Mouse (Mus musculus) liver, adult 2 months (tissue): Measurements from ENCODE around the gene Sgtb. TPM values are rescaled to one million over a fixed set of nuclear protein-coding genes. Genes with fewer than 3 reads are reported as not detected.

Experiments used
- DNase-seq: peaks from one replicate; pipeline ENCODE4 v3.0.0-alpha.2; 2011; ENCODE audit warnings: low read depth, low spot score; ENCODE audit errors: extremely low read depth
- H3K27ac ChIP-seq: fragments of 200-500 bp; replicated peaks from 2 replicates; pipeline ENCODE4 v1.5.1; 2012; ENCODE audit warnings: low read depth, mild to moderate bottlenecking, control low read depth, inconsistent platforms, low read length; ENCODE audit not compliant: insufficient read depth
- H3K27me3 ChIP-seq: fragments of 200-500 bp; 2 replicates; pipeline ENCODE4 v1.6.1; 2012; ENCODE audit warnings: mild to moderate bottlenecking, moderate library complexity, low read length, inconsistent platforms; ENCODE audit not compliant: control insufficient read depth, insufficient read depth
- H3K36me3 ChIP-seq: fragments of 200-500 bp; 2 replicates; pipeline ENCODE4 v1.6.1; 2012; ENCODE audit warnings: low read length, inconsistent platforms; ENCODE audit not compliant: control insufficient read depth, insufficient read depth
- H3K4me1 ChIP-seq: fragments of 200-500 bp; 2 replicates; pipeline ENCODE4 v1.6.1; 2011; ENCODE audit warnings: low read length; ENCODE audit not compliant: control insufficient read depth, insufficient read depth
- H3K4me3 ChIP-seq: fragments of 200-500 bp; 2 replicates; pipeline ENCODE4 v1.5.1; 2011; ENCODE audit warnings: low read depth, mild to moderate bottlenecking, control low read depth, low read length, moderate library complexity; ENCODE audit not compliant: insufficient read depth
- H3K79me2 ChIP-seq: fragments of 200-500 bp; 2 replicates; pipeline ENCODE4 v1.6.1; 2012; ENCODE audit warnings: inconsistent platforms, mild to moderate bottlenecking, low read length, moderate library complexity; ENCODE audit not compliant: control insufficient read depth, insufficient read depth
- H3K9ac ChIP-seq: fragments of 200-500 bp; 2 replicates; pipeline ENCODE4 v1.6.1; 2012; ENCODE audit warnings: low read depth, mild to moderate bottlenecking, control low read depth, inconsistent platforms, low read length
- CTCF ChIP-seq: fragments of 200-500 bp; IDR thresholded peaks from 2 replicates; pipeline ENCODE4 v1.5.1; 2011; ENCODE audit warnings: low read depth, low read length, control low read depth
- POLR2A ChIP-seq: fragments of 200-500 bp; IDR thresholded peaks from 2 replicates; pipeline ENCODE4 v1.6.1; 2011; ENCODE audit warnings: low read length, control low read depth; ENCODE audit not compliant: insufficient read depth; ENCODE audit errors: extremely low read depth
- WGBS: fragments of 180-500 bp; shearing (Covaris S2); methylation state at CpG from one replicate; pipeline ENCODE4 v1.1.7; 2018; 5-methylcytosine and 5-hydroxymethylcytosine counted together
- polyA plus RNA-seq: library from polyadenylated mRNA; depleted of rRNA; stranded (reverse); fragments of >200 nt; gene quantifications from 2 replicates; pipeline ENCODE4 v1.2.3, GENCODE M21; 2012
- total RNA-seq: library from RNA; depleted of rRNA; stranded (reverse); fragments of >200 nt; gene quantifications from 2 replicates; pipeline ENCODE4 v1.2.3, GENCODE M21; 2014

The Sgtb gene
- total and polyA plus RNA-seq, 2 experiments, result 0.34 to 3.2 TPM

GRCm38 (mm10) chr13:104082504-104082903 lies 27.0 kb upstream of the Sgtb start:
- H3K4me1 ChIP-seq, result no peaks in the 10 kb centered on the region
- no peak overlapping the region for H3K4me3 ChIP-seq
- H3K27me3 ChIP-seq, result no peaks in the 10 kb centered on the region
- peaks cover 5% of the 10 kb centered on the region; the same call in 1 of the 2 replicates for H3K79me2 ChIP-seq
- no peak overlapping the region for H3K9ac ChIP-seq
- no peak overlapping the region for H3K27ac ChIP-seq
- DNase-seq, result no peak
- no peaks in the 10 kb centered on the region; the same call in 1 of the 2 replicates for H3K36me3 ChIP-seq
- no peak for TF ChIP-seq CTCF
- TF ChIP-seq POLR2A, result no peak
- WGBS, result 85% methylated on average over 7 of the region's 7 CpGs

- Histone ChIP-seq H3K9ac (no peak overlapping the region), H3K4me1 (peaks cover 1% of the 10 kb centered on the region), H3K27me3 (no peaks in the 10 kb centered on the region), H3K36me3 (no peaks in the 10 kb centered on the region), H3K27ac (no peak overlapping the region), H3K79me2 (peaks cover 5% of the 10 kb centered on the region; the same call in 1 of the 2 replicates), H3K4me3 (no peak overlapping the region)
- no peak for DNase-seq
- TF ChIP-seq CTCF (no peak), POLR2A (no peak)
- 83% methylated on average over 2 of the region's 2 CpGs for WGBS
Observed at GRCm38 (mm10) chr13:104084600-104084999, 24.9 kb upstream of the Sgtb start.

- peak; percentile 65 for DNase-seq
- Histone ChIP-seq H3K4me3 (no peak overlapping the region), H3K27me3 (no peaks in the 10 kb centered on the region), H3K4me1 (peaks cover 4% of the 10 kb centered on the region), H3K27ac (no peak overlapping the region), H3K9ac (no peak overlapping the region), H3K79me2 (no peaks in the 10 kb centered on the region), H3K36me3 (no peaks in the 10 kb centered on the region)
- 4% methylated on average over 1 of the region's 1 CpGs for WGBS
- TF ChIP-seq POLR2A (no peak), CTCF (peak; percentile 94)
Observed at GRCm38 (mm10) chr13:104089387-104089786, 20.2 kb upstream of the Sgtb start.

DNA sequence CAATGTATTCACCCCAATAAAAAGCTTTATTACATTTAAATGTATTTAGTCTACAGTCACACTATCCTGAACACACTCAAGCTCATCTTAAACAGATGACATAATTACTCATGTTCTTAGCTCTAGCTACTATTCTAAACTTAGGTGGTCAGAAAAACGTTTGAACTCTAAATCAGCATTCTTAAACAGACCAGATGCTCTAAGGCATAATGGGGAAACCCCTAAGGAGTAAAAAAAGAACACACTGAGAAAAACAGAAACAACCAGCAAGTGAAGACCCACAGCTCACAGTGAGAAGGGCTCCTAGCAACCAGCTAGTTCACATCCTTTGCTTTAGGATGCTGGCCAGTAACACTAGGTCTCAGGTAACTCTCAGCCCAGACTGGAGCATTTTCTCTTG lies 17.8 kb upstream of the Sgtb start:
- Histone ChIP-seq H3K79me2 (no peaks in the 10 kb centered on the region), H3K36me3 (no peaks in the 10 kb centered on the region), H3K27ac (no peak overlapping the region), H3K4me3 (no peak overlapping the region), H3K27me3 (no peaks in the 10 kb centered on the region), H3K9ac (no peak overlapping the region), H3K4me1 (peaks cover 4% of the 10 kb centered on the region)
- no peak for TF ChIP-seq POLR2A
- DNase-seq, result no peak
- WGBS, result 14% methylated on average over 1 of the region's 1 CpGs

DNA sequence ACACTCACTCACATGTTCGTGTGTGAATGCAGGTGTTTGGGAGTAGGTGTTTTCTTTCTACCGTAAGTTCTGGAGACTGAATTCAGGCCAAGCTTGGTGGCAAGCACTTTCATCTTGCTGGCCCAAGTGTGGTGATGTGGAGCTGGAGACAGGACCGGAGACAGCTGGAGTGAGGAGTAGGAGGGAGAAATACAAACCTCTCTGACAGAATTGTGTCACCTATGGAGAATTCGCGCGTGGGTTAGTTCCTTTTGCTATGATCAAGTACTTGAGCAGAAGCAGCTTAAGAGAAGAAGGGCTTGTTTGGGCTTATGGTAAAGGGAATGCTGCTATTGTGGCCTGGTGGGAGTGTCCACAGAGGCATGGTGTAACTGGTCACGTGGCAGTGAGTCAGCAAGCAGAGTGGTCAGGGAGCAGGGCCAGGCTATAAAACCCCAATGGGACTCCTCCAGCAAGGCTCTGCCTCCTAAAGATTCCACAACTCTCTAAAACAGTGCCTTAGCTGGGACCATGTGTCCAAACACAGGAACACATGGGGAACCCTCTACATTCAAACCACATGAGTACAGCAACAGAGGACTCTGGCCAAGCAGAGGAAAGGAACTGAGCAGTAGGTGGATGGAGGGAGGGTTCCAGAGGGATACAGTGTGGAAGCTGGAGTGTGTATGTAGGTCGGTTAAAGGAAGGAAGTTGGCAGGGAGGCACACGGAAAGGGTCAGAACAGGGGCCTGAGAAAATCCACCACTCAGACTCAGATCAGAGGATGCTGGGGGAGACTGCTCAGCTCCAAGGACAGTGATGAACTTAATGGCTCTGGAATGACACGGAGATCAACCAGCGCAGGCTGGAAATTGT lies 14.8 kb upstream of the Sgtb start:
- DNase-seq, result no peak
- WGBS, result 86% methylated on average over 11 of the region's 11 CpGs
- no peaks in the 10 kb centered on the region for H3K36me3 ChIP-seq
- H3K4me1 ChIP-seq, result peaks cover under 1% of the 10 kb centered on the region; the same call in 1 of the 2 replicates
- H3K27ac ChIP-seq, result no peak overlapping the region
- H3K27me3 ChIP-seq, result no peaks in the 10 kb centered on the region
- H3K4me3 ChIP-seq, result no peak overlapping the region
- no peaks in the 10 kb centered on the region for H3K79me2 ChIP-seq
- no peak overlapping the region for H3K9ac ChIP-seq
- no peak for TF ChIP-seq CTCF
- TF ChIP-seq POLR2A, result no peak

GRCm38 (mm10) chr13:104095955-104096354 lies 13.6 kb upstream of the Sgtb start:
- Histone ChIP-seq H3K79me2 (no peaks in the 10 kb centered on the region; the same call in 1 of the 2 replicates), H3K36me3 (no peaks in the 10 kb centered on the region), H3K9ac (no peak overlapping the region), H3K4me1 (peaks cover 2% of the 10 kb centered on the region; the same call in 1 of the 2 replicates), H3K27me3 (no peaks in the 10 kb centered on the region), H3K4me3 (no peak overlapping the region), H3K27ac (no peak overlapping the region)
- 91% methylated on average over 7 of the region's 7 CpGs for WGBS
- TF ChIP-seq POLR2A (no peak), CTCF (no peak)
- DNase-seq, result no peak
